Mouse (Mus musculus): Measurements from ENCODE around the gene Olfr389. TPM values are rescaled to one million over a fixed set of nuclear protein-coding genes. Genes with fewer than 3 reads are reported as not detected.

Gene Olfr389
- not detected in 2 replicates for polyA plus RNA-seq (2012; rRNA removed)

- no peaks in the 10 kb centered on the region for H3K4me1 ChIP-seq (ENCODE audit: control insufficient read depth, insufficient read depth, low read length)
- no peak within 1 kb of the TSS for H3K4me3 ChIP-seq (ENCODE audit: control insufficient read depth, low read depth, low read length)
- no peaks in the 10 kb centered on the region for H3K27me3 ChIP-seq (ENCODE audit: control insufficient read depth, insufficient read depth, low read length)
- no peak within 1 kb of the TSS for H3K27ac ChIP-seq (ENCODE audit: control insufficient read depth, insufficient read depth, low read depth, low read length)
- TF ChIP-seq POLR2A (IDR thresholded peaks at IDR 0.05; ENCODE audit: control insufficient read depth, low read depth, low read length) (no peak), CTCF (IDR thresholded peaks at IDR 0.05; ENCODE audit: control insufficient read depth, insufficient read depth, insufficient replicate concordance, low read depth, low read length) (no peak)
- no peaks in the 10 kb centered on the region for H3K36me3 ChIP-seq (ENCODE audit: control insufficient read depth, insufficient read depth, low read length)
Measured at GRCm38 (mm10) chr11:73780613-73781012, at the start of gene Olfr389. TSS of gene Olfr389 (minus strand) at chr11:73780713.

GRCm38 (mm10) chr11:73816949-73817348 lies 36.4 kb upstream of the Olfr389 start, which contains the start of gene Olfr392:
TSS of gene Olfr392 (minus strand) at chr11:73817049.
- no peaks in the 10 kb centered on the region for H3K4me1 ChIP-seq (ENCODE audit: control insufficient read depth, insufficient read depth, low read length)
- H3K36me3 ChIP-seq (ENCODE audit: control insufficient read depth, insufficient read depth, low read length): no peaks in the 10 kb centered on the region

GRCm38 (mm10) chr11:73802952-73803351 lies 22.4 kb upstream of the Olfr389 start, which contains the start of gene Olfr391-ps:
TSS of gene Olfr391-ps (minus strand) at chr11:73803052.
- no peaks in the 10 kb centered on the region for H3K4me1 ChIP-seq (ENCODE audit: control insufficient read depth, insufficient read depth, low read length)
- no peaks in the 10 kb centered on the region for H3K27me3 ChIP-seq (ENCODE audit: control insufficient read depth, insufficient read depth, low read length)
- H3K4me3 ChIP-seq (ENCODE audit: control insufficient read depth, low read depth, low read length): no peak within 1 kb of the TSS
- no peak within 1 kb of the TSS for H3K27ac ChIP-seq (ENCODE audit: control insufficient read depth, insufficient read depth, low read depth, low read length)
- H3K36me3 ChIP-seq (ENCODE audit: control insufficient read depth, insufficient read depth, low read length): no peaks in the 10 kb centered on the region
- TF ChIP-seq POLR2A (IDR thresholded peaks at IDR 0.05; ENCODE audit: control insufficient read depth, low read depth, low read length): no peak
- TF ChIP-seq CTCF (IDR thresholded peaks at IDR 0.05; ENCODE audit: control insufficient read depth, insufficient read depth, insufficient replicate concordance, low read depth, low read length): no peak

More at GRCm38 (mm10) chr11:73816949-73817348, 36.4 kb upstream of the Olfr389 start, which contains the start of gene Olfr392:
- no peak within 1 kb of the TSS for H3K4me3 ChIP-seq (ENCODE audit: control insufficient read depth, low read depth, low read length)
- H3K27ac ChIP-seq (ENCODE audit: control insufficient read depth, insufficient read depth, low read depth, low read length): no peak within 1 kb of the TSS
- H3K27me3 ChIP-seq (ENCODE audit: control insufficient read depth, insufficient read depth, low read length): no peaks in the 10 kb centered on the region
- no peak for TF ChIP-seq POLR2A (IDR thresholded peaks at IDR 0.05; ENCODE audit: control insufficient read depth, low read depth, low read length)
- no peak for TF ChIP-seq CTCF (IDR thresholded peaks at IDR 0.05; ENCODE audit: control insufficient read depth, insufficient read depth, insufficient replicate concordance, low read depth, low read length)

- H3K4me1 ChIP-seq (ENCODE audit: control insufficient read depth, insufficient read depth, low read length): no peaks in the 10 kb centered on the region
- no peak within 1 kb of the TSS for H3K4me3 ChIP-seq (ENCODE audit: control insufficient read depth, low read depth, low read length)
- H3K36me3 ChIP-seq (ENCODE audit: control insufficient read depth, insufficient read depth, low read length): no peaks in the 10 kb centered on the region
- no peak within 1 kb of the TSS for H3K27ac ChIP-seq (ENCODE audit: control insufficient read depth, insufficient read depth, low read depth, low read length)
- no peaks in the 10 kb centered on the region for H3K27me3 ChIP-seq (ENCODE audit: control insufficient read depth, insufficient read depth, low read length)
- TF ChIP-seq POLR2A (IDR thresholded peaks at IDR 0.05; ENCODE audit: control insufficient read depth, low read depth, low read length): no peak
- TF ChIP-seq CTCF (IDR thresholded peaks at IDR 0.05; ENCODE audit: control insufficient read depth, insufficient read depth, insufficient replicate concordance, low read depth, low read length): no peak
Measured at GRCm38 (mm10) chr11:73782664-73783063, 2.2 kb upstream of the Olfr389 start, which contains the start of gene Olfr390. TSS of gene Olfr390 (plus strand) at chr11:73782964.

- Histone ChIP-seq H3K27ac (ENCODE audit: control insufficient read depth, insufficient read depth, low read depth, low read length) (no peak overlapping the region), H3K4me1 (ENCODE audit: control insufficient read depth, insufficient read depth, low read length) (no peaks in the 10 kb centered on the region), H3K27me3 (ENCODE audit: control insufficient read depth, insufficient read depth, low read length) (no peaks in the 10 kb centered on the region), H3K4me3 (ENCODE audit: control insufficient read depth, low read depth, low read length) (no peak overlapping the region), H3K36me3 (ENCODE audit: control insufficient read depth, insufficient read depth, low read length) (no peaks in the 10 kb centered on the region)
- TF ChIP-seq POLR2A (IDR thresholded peaks at IDR 0.05; ENCODE audit: control insufficient read depth, low read depth, low read length) (no peak), CTCF (IDR thresholded peaks at IDR 0.05; ENCODE audit: control insufficient read depth, insufficient read depth, insufficient replicate concordance, low read depth, low read length) (no peak)
Measured at GRCm38 (mm10) chr11:73759115-73759514, 21.4 kb downstream of the Olfr389 start.

Other genes starting within 250 kb of the Olfr389 start
- not detected in 2 replicates for gene Olfr385, start 187.7 kb downstream of the Olfr389 start, polyA plus RNA-seq (2012; rRNA removed)
- gene Olfr384, start 182.1 kb downstream of the Olfr389 start, polyA plus RNA-seq (2012; rRNA removed): not detected in 2 replicates
- 1.7 and 2.2 TPM in 2 replicates for gene Zfp735, start 91.9 kb downstream of the Olfr389 start, polyA plus RNA-seq (2012; rRNA removed)
- gene Olfr390, start 2.3 kb upstream of the Olfr389 start, polyA plus RNA-seq (2012; rRNA removed): not detected in 2 replicates
- not detected in 2 replicates for gene Olfr391-ps, start 22.3 kb upstream of the Olfr389 start, polyA plus RNA-seq (2012; rRNA removed)
- not detected in 2 replicates for gene Olfr392, start 36.3 kb upstream of the Olfr389 start, polyA plus RNA-seq (2012; rRNA removed)
- gene Olfr393, start 70.7 kb upstream of the Olfr389 start, polyA plus RNA-seq (2012; rRNA removed): not detected in 2 replicates
- gene Olfr394, start 110.1 kb upstream of the Olfr389 start, polyA plus RNA-seq (2012; rRNA removed): not detected in 2 replicates
- gene Olfr395, start 128.6 kb upstream of the Olfr389 start, polyA plus RNA-seq (2012; rRNA removed): not detected in 2 replicates
- 1.6 and 2.9 TPM in 2 replicates for gene Olfr23, start 156.0 kb upstream of the Olfr389 start, polyA plus RNA-seq (2012; rRNA removed)
- gene Olfr397, start 180.1 kb upstream of the Olfr389 start, polyA plus RNA-seq (2012; rRNA removed): not detected in 2 replicates
- gene Olfr398, start 209.7 kb upstream of the Olfr389 start, polyA plus RNA-seq (2012; rRNA removed): 0.07 and 0.19 TPM in 2 replicates

Measured in testis, adult 2 months (tissue).